Mouse (Mus musculus): ENCODE measurements around the gene Rhbdf1.

GRCm38 (mm10) chr11:32161500-32161899 lies 60.6 kb downstream of the Rhbdf1 start:
- no peak for TF ChIP-seq CTCF (IDR thresholded peaks at IDR 0.05; ENCODE audit: low read depth, low read length)
- TF ChIP-seq POLR2AphosphoS5 (IDR thresholded peaks at IDR 0.05; ENCODE audit: insufficient replicate concordance, low read depth, low read length), result no peak
- no peak for TF ChIP-seq GATA1 (IDR thresholded peaks at IDR 0.05; ENCODE audit: borderline replicate concordance, low read length)
- TF ChIP-seq GATA2 (IDR thresholded peaks at IDR 0.05; ENCODE audit: borderline replicate concordance, low read depth, low read length), result no peak

Measured in G1E (cell line).